Mouse (Mus musculus) adipocyte (in vitro differentiated cells): ENCODE measurements around the gene Slc28a2.
A peak's percentile ranks its signal among the peaks of the same experiment; 100 is the strongest.
"Not testable (repeated sequence)": the region's sequence is repeated elsewhere in the genome, so short reads cannot be mapped to it uniquely, and the experiment has no call there.

Experiments used
- DNase-seq: peaks from one replicate; pipeline ENCODE4 v3.0.0-alpha.2; 2016; ENCODE audit warnings: low spot score

The Slc28a2 gene

DNA sequence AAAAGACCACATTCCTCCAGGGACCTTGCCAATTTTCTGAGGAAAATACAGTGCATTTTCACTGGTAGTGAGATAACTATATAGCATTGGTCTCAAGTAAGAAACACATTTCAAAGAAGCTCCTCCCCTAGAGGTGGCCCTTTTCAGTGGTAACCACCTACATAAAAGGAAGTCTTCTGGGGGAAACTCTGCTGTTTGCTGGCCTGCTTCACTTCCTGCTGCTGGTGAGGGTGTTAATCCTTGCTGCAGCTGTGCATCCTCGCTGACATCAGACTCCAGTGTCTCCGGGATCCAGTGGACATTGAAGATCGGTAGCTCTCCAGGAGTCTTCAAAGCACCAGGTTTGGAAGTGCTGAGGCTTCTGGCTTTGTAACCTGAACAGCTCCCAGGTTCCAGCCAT, at the start of gene Slc28a2:
Slc28a2 (plus strand) TSS at position 278 of the 400 bp plus-strand sequence.
- DNase-seq, result not testable (repeated sequence)

- DNase-seq, result peak; percentile 98
These were observed 49.0 kb upstream of the Slc28a2 start for GRCm38 (mm10) chr2:122377215-122377674.

DNA sequence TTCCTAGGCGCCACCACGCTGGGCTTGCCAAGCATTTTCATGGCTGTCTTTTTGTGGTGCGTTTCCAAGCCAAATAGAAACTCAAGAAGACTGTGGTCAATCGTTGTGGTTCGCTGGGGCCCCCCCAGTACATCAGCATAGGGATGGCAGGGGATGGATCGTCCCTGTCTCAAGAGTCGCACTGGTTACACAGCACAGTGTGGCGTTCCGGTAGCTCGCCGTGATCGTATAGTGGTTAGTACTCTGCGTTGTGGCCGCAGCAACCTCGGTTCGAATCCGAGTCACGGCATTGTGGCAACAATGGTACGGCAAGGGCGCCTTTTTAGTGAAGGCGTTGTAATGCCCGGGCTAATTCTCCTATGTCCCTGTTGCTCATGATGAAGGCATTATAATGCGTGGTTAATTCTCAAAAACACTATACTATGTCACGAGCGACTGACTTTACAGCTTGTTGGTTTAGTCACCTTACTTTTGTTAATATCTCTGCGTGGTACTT, 48.5 kb upstream of the Slc28a2 start:
- DNase-seq, result peak; percentile 78

DNA sequence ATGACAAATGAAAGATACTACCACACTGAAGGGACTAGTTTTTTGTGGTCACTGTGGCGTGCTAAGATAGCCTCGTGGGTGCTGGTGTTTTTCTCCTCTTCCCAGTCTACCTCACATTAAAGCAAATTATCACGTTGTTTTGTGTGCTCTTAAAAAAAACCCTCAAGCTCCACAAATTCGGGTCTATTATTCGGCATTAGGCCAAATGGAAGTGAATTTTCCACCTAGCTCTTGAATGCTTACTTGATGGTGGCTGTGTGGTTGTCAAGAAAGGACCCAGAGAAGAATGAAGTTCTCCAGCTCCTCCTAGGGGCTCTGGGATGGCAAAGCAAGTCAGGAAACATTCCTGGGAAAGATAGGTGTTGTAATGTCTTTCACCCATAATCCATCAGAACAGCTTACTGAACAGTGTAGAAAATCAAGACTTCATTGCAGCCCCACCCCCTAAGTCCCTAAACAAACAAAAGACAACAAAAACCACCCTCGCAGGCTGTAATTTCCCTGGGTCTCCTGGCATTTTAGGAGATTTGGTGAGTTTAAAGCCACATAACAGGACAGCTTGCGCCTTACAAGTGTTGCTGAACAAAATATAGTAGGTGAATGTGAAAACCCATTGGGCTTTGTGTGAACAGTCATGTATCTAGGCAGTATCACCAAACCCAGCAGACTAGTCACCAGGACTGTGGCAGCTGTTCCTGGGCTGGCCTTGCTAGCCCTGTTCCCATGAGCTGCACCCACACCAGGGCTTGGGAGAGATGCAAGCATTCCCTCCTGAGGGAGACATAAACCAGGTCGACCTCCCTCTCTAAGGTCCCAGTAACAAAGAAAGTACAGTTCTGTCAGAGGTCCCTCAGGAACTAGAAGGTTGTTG, 47.6 kb upstream of the Slc28a2 start:
- peak; percentile 88 for DNase-seq

- no peak for DNase-seq
These were observed 47.0 kb upstream of the Slc28a2 start for GRCm38 (mm10) chr2:122379292-122379650.

DNA sequence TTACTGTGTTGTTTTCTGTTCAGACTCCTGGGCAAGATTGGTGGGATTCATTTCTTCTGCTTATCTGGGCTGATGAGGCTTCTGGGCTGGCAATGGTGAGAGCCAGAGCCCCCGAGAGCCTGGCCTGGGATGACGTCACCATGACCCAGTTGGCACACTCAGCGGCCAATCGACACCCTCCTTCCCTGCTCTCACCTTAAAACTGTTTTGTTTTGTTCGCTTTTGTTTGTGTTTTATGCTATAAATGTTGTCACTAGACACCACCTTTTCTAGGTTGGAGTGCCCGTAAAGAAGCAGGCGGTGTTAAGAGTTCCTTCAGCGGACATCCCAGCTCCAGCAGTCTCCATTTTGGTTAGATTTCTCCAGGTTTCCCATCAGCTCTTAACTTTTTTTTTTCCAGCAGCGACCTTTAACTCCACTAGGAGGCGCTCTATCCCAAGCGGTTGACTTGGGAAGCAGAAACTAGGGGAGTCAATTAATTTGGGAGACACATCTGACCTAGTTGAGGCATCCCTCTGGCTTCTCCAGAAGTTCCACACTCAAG, 45.4 kb upstream of the Slc28a2 start:
- peak; percentile 73 for DNase-seq

- DNase-seq, result no peak
These were observed 44.8 kb upstream of the Slc28a2 start for GRCm38 (mm10) chr2:122381329-122382103.

DNA sequence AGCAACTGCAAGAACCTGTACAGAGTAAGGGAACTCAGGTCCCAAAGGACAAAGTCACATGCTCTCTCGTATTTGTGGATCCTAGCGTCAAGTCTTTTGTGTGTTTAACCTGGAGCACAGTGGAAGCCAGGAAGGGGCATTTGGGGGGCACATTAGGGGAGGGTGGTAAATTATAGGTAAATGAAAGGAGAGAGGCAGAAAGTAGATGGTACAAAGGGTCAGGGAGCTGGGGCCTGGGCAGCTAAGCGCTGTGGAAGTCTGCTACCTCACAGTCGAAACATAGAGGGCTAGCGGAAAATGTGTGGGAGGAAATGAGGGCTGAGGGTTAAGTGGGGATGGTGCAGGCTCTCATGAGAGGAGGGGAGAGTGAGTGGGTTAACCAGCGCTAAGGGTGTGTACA, 44.2 kb upstream of the Slc28a2 start:
- no peak for DNase-seq

GRCm38 (mm10) chr2:122385095-122385494, 41.2 kb upstream of the Slc28a2 start:
- no peak for DNase-seq

DNA sequence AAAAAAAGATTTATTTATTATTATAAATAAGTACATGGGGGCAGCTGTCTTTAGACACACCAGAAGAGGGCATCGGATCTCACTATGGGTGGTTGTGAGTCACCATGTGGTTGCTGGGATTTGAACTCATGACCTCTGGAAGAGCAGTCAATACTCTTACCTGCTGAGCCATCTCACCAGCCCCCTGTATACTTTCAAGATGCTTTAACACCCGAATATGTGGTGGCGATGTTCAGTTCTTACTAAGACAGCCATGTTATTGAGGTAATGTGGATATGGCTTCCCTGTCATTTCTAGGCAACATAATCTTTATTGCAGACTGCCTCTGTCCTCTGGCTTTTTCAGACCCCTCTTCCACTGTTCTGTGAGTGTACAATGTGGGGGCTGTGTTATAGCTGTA, 39.1 kb upstream of the Slc28a2 start:
- not testable (repeated sequence) for DNase-seq

GRCm38 (mm10) chr2:122396150-122396549, 30.1 kb upstream of the Slc28a2 start:
- DNase-seq, result no peak

- peak; percentile 1 for DNase-seq
These were observed 18.7 kb upstream of the Slc28a2 start for GRCm38 (mm10) chr2:122407607-122408006.

GRCm38 (mm10) chr2:122408928-122409327, 17.3 kb upstream of the Slc28a2 start:
- peak; percentile 1 for DNase-seq

- not testable (repeated sequence) for DNase-seq
These were observed 368 bp downstream of the Slc28a2 start for GRCm38 (mm10) chr2:122426645-122427044.

DNA sequence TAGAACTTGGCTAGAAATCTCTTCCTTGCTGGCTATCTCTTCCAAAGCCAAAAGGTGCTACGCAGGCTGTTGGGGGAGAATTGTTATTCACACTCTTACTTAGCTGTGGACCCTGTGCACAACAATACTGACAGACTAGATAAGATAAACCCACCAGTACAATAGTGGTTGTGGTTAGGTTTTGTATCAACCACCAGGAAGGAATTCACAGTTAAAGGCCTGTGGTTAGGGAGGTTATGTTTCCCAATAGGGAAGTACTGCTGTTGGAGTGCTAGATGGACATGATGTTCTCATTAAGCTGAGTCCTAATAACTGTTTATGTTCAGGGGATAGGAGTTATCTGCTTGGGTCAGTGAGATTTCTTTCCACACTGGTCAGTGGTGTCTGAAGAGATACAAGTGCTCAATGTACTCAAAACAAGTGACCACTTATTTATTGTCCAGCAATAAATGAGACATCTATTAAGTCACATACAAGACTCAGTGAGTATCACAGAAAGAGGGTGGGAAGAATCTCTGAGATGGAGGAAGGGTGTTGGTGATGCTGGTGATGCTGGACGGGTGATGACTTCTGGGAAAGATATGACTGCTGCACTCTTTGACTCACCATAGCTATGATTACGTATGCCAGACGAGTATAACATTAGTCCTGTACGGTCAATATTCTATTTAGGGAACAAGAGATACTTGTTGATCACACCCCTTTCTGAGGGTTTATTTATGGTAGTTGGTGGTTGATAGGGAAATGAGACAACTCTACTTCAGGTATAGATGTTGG, 12.6 kb downstream of the Slc28a2 start:
- not testable (repeated sequence) for DNase-seq

GRCm38 (mm10) chr2:122440521-122440920, 14.2 kb downstream of the Slc28a2 start:
- DNase-seq, result not testable (repeated sequence)

GRCm38 (mm10) chr2:122441000-122441933, 15.0 kb downstream of the Slc28a2 start:
- no peak for DNase-seq

GRCm38 (mm10) chr2:122450351-122450750, 24.1 kb downstream of the Slc28a2 start:
- DNase-seq, result no peak

- no peak for DNase-seq
These were observed 26.1 kb downstream of the Slc28a2 start for GRCm38 (mm10) chr2:122452426-122452825.

GRCm38 (mm10) chr2:122466901-122467300, 40.6 kb downstream of the Slc28a2 start:
- no peak for DNase-seq
